Mouse (Mus musculus) brain, embryonic 14.5 days (tissue): ENCODE data around the gene Tnfrsf12a. TPM values are rescaled to one million over a fixed set of nuclear protein-coding genes. Genes with fewer than 3 reads are reported as not detected.

Experiments
- DNase-seq: peaks from one replicate; pipeline ENCODE4 v3.0.0-alpha.2; 2011; ENCODE audit warnings: low read depth
- CTCF ChIP-seq: fragments of 200-500 bp; IDR thresholded peaks from 2 replicates; pipeline ENCODE4 v1.5.1; 2012; ENCODE audit warnings: inconsistent platforms, mild to moderate bottlenecking, moderate library complexity, borderline replicate concordance; ENCODE audit not compliant: insufficient read depth, insufficient read length; ENCODE audit errors: extremely low read depth
- POLR2A ChIP-seq: fragments of 200-500 bp; IDR thresholded peaks from 2 replicates; pipeline ENCODE4 v1.6.1; 2012; ENCODE audit warnings: mild to moderate bottlenecking, inconsistent platforms, borderline replicate concordance; ENCODE audit not compliant: poor library complexity, insufficient read depth, insufficient read length, severe bottlenecking; ENCODE audit errors: extremely low read depth
- polyA plus RNA-seq: library from polyadenylated mRNA; depleted of rRNA; stranded (reverse); fragments of >200 nt; gene quantifications from 2 replicates; pipeline ENCODE4 v1.2.3, GENCODE M21; 2012

Gene Tnfrsf12a
- polyA plus RNA-seq, 1 experiment = 2.1 TPM

GRCm38 (mm10) chr17:23699131-23700077, 22.1 kb upstream of the Tnfrsf12a start:
- TF ChIP-seq POLR2A (no peak), CTCF (no peak)
- no peak for DNase-seq

DNA sequence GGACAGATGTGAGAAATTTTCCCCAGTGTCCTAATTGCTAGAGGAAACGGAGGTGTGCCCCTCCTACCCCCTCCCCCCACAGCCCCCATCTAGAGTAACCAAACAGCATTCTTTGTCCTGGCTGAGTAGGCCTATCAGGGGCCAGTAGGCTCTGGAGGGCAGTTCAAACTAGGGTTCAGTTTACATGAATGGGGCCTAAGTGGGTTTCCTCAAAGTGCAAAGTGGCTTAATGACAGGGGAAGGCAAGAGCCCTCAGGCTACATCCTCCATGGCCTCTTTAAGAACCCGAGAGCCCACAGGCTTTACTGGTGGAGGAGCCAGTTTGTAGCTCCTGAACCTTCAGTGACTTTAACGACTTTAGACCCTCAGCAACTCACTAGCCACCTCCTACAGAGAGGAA, 18.5 kb upstream of the Tnfrsf12a start:
- TF ChIP-seq POLR2A = no peak
- no peak for TF ChIP-seq CTCF
- DNase-seq = no peak

DNA sequence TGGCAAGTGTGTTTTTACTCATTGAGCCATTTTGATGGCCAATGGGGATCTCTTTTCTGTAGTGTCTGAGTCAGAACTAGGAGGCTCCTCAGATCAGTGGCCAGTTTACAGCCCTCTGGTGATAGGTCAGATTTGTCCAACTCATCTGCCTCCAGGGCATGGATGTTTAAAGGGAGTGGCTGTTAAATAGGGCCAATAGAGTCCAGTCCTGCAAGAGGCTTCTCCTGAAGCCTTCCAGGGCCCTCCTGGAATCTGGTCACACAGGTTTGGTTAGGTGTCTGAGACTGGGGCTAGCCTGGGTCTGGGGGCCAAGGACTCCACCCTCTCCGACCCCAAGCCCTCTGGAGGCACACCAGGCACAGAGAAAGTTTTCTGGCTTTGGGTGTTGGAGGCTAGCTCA, 17.2 kb upstream of the Tnfrsf12a start:
- TF ChIP-seq POLR2A (no peak), CTCF (no peak)
- DNase-seq = no peak

DNA sequence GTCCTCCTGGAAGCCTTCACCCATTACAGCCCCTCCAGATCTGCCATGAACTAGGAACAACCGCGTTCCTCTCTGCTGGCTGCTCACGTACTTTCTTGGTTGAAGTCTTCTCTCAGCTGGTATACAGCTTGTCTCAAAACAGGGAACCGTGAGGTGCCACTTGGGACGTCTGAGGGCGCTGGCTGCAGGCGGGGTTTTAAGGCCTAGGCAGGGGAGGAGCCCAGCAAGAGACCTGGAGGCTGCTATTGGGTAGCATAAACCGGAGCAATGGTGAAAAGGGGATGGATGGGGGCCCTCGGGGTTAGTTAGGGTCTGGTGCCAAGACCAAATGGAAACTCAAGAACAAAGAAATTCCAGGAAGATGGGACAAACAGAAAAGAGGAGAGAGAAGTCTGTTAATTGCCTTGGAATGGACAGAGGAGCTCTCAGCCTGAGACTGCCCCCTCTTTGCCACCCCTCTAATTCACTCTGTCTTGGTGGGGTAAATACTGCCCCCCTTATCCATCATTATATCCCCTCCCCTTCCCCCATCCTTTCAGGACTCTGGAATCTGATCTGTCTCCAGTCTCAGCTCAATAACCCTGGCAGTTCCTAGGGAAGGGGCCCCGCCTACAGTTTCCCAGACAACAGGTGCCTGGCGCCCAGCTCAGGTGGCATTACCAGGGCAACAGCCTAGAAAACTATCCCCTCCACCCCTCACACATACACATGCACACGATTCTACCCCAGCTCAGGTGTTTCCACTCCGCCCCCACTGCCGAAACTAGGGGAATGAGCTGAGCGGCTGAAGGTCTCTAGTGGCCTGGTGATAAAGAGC, 6.8 kb upstream of the Tnfrsf12a start, which contains the start of gene Cldn9:
TSS of gene Cldn9 (minus strand) at position 171 of the 817 bp plus-strand sequence.
- TF ChIP-seq POLR2A (no peak), CTCF (no peak)
- peak; percentile 51 for DNase-seq

- DNase-seq = no peak
- no peak for TF ChIP-seq POLR2A
- TF ChIP-seq CTCF = no peak
Observed at GRCm38 (mm10) chr17:23683226-23683625, 6.0 kb upstream of the Tnfrsf12a start.

DNA sequence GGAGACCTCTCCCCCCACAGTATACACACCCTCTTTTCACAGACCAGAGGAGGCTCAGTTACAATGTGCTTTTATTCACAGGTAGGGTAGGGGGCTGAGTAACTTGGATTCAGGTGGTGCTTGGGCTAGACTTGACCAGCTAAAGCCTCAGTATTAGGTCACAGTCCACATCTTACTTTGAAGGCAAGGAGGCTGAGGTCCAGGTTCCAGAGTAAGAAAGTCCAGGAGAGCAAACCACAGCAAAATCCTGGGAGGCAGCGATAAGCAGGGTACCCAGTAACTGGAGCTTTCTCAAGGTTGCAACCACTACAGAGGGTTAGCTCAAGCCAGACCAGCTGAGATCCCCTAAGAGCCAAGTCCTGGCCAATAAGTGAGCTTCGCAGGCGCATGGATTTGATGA, 5.3 kb upstream of the Tnfrsf12a start:
- DNase-seq = no peak

GRCm38 (mm10) chr17:23682092-23682491, 4.8 kb upstream of the Tnfrsf12a start:
- TF ChIP-seq CTCF (no peak), POLR2A (no peak)
- no peak for DNase-seq

More for the DNA sequence above, 5.3 kb upstream of the Tnfrsf12a start:
- no peak for TF ChIP-seq CTCF
- TF ChIP-seq POLR2A = no peak

DNA sequence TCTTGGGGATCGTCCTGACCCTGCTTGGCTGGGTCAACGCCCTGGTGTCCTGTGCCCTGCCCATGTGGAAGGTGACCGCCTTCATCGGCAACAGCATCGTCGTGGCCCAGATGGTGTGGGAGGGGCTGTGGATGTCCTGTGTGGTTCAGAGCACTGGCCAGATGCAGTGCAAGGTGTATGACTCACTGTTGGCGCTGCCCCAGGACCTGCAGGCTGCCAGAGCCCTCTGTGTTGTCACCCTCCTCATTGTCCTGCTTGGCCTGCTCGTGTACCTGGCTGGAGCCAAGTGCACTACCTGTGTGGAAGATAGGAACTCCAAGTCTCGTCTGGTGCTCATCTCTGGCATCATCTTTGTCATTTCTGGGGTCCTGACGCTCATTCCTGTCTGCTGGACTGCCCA, 3.8 kb upstream of the Tnfrsf12a start:
- TF ChIP-seq POLR2A (no peak), CTCF (no peak)
- DNase-seq = no peak

- TF ChIP-seq CTCF (no peak), POLR2A (no peak)
- DNase-seq = no peak
Observed at GRCm38 (mm10) chr17:23680336-23680735, 3.1 kb upstream of the Tnfrsf12a start.

DNA sequence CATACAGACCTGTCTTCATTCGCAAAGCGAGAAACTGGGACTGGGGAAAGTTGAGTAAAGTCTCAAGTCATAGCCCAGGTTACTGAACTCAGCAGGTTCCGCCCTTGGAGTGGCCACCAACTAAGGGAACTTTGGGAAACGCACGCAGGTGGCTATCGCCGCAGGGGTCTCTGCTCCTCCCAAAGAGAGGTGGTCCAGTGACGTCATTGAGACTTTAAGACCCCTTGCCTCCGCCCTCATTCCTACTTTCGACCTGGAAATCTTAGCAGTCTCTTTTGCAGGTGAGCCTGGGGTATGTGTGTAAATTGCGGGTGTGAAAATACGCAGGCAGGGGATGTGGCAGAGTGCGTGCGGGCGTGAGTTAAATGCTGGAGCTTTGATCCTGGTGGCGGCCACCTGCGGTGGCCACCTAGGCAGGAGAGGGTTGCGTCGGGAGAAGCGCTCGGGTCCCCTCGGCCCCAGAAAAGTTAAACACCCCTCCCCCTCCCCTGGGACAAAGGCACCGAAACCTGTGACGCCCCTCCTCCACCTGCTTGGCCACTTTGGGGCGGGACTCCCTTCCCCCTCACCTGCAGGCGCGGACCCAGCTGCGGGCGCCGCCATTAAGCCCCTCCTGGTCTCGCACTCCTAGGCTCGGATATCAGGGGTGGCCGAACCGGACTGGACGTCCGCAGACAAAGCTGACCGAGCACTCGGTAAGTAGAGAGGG, 2.0 kb upstream of the Tnfrsf12a start, which contains the start of gene Cldn6:
TSS of gene Cldn6 (plus strand) at position 123 of the 709 bp plus-strand sequence.
- TF ChIP-seq POLR2A (no peak), CTCF (no peak)
- no peak for DNase-seq
